Mouse (Mus musculus) lung, adult 18-20 months (tissue): Measurements from ENCODE around the gene Fgd3.
A peak's percentile ranks its signal among the peaks of the same experiment; 100 is the strongest.

ENCODE experiments used
- DNase-seq, 2 experiments: peaks; one replicate each; pipeline ENCODE4 v3.0.0; 2022; ENCODE audit warnings: mixed read lengths in 2 of 2

Fgd3 gene

DNA sequence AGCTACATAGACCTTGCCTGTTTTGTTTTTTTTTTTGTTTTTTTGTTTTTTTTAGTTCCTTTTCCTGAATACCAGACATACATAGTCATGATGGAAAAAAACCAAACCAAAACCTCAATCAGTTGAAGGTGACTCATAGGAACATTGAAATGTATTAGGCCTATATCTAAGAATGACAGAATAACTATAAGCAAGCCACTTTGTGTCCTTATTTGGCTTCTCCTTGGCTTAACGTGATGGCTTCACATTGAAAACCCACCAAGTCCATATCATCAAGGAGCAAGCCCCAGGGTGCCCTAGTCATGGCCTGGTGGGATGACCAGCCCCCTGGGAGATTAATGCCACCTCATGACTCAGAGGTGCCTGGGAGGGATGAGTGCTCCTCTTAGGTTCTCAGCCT is 19.3 kb downstream of the Fgd3 start:
- DNase-seq = no peak

DNA sequence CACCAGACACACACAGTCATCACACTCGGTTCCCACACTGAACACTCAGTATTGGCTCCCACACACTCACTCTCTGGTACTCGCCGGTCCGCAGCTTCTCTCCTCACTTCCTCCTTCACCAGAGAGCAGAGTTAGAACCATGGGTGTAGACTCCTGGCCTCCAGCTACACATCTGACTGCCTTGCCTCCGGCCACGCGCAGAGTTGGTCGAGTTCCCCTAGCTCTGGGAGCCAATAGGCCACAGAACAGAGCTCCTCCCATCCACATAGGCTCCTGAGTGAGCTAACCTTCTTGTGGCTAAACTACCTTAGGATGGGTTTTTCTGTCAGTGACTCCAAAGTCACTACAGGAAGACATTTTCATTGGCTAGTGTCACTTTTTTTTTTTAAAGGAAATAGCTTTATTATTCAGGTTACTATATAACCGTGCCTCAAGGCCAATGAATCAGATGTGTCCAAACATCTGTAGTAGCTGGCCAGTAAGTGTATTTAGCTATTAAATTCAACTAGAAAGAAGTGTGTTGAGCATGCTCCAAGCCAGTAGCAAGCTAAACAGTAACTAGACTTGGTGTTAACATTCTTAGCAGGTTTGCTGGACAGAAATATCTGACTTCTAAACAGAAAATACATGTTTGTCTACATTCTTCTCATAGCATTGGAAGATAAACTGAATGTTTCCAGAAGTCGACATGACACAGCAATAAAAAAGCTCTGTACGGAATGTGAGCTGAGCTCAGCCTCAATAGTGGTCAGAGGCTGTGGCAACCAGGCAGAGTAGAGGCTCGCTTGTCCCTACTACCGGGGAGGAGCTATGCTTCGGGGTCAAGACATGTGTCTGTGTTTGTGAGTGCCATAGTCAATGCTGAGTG is 21.4 kb downstream of the Fgd3 start:
- peak; percentile 30 to 31 for DNase-seq

DNA sequence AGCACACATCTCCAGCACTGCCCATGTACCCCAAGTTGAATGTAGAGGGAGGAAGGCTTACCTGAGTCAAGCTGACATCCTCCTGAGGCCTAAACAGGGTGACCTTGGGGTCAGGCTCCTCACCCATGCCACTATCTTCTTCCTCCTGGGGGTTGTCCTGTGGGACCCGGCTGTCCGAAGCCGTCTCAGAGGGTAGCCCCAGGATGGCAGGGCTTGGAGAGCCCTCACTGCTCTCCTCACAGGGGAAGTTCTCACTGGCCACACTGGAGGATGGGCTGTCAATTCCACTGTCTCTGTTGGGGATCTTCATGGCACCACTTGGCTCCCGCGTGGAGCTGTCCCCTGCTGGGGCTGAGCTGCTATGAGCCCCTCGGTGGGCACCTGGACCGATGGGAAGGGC is 23.8 kb downstream of the Fgd3 start:
- no peak for DNase-seq

DNA sequence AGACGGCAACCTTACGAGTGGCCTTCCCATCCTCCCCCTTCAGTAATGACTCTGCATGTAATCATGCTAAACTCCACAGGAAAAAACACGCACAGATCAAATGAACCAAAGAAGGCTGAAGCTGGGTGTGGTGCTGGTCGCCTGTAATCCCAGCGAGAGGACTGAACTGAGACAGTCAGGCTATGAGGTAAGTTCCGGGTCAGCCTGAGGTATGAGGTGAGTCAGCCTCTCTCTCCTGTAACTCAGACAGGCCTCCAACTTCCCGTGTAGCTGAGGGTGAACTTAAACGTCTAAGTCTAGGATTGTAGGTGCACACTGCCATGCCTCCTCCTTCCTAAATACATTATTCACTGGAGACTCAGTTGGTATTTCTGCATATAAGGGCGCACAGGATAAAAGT is 26.0 kb downstream of the Fgd3 start:
- DNase-seq = no peak

DNA sequence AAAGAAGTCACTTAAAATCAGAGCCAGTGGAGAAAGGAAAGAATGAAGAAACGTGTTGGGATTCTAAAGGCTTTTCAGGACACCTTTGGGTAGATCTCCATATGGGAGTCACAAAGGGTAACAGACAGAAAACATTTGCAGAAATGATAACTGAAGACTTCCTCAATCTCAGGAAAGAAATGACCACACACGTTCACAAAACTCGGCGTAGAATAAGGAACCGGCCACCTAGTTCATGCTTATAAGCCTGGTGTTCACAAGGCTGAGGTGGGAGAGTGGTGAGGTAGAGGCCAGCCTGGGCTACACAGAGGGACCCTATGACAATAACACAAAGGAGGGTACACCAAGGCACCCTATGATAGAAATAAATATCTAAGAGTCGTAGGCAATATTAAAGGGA is 28.2 kb downstream of the Fgd3 start:
- DNase-seq = no peak

DNA sequence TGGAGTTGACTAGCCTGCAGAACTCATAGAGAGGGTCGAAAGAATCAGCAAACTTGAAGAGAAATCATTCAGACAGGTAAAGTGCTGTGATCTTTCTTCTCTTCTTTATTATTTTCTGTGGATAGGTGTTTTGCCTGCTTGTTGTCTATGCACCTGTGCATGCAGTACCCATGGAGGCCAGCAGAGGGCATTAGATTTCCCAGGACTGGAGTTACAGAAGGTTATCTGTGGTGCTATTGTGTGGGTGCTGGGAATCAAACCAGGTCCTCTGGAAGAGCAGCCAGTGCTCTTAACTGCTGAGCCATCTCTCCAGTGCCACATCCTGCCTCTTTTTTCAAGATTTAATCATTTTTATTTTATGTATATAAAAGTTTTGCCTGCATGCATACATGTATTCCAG is 28.7 kb downstream of the Fgd3 start:
- DNase-seq = no peak

DNA sequence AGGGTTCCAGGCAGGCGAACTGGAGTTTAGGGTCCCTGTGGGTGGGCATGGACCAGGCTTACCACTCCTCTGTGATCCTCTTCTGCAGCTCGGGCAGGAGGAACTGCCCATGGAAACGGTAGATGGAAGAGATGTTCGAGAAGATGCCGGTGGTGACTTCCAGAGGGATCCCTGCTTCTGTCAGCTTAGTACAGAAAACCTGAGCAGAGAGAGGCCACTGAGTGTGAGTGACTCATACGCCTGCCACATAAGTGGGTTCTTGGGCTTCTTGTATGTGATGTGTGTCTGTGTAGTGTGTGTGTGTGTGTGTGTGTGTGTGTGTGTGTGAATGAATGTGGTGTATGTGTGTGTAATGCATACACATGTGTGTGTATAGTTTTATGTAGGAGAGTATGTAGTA is 32.9 kb downstream of the Fgd3 start:
- no peak for DNase-seq

DNA sequence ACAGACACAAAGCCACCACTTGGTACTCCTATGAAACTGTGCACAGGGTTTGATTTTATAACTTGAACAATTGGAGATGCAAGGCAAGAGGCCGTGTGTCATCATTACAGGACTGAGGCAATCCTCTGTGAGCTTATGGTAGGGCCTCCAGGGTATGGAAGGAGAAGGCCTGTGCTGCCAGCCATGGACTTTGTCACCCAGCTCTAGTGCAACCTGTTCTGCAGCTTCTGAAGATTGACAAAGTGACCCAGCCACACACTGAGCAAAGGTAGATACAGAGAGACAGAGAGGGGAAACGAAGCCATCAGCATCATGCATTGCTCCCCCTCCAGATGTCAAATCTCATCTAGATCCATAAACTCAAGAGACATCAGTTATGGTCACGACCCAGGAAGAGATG is 33.4 kb downstream of the Fgd3 start:
- DNase-seq = no peak

DNA sequence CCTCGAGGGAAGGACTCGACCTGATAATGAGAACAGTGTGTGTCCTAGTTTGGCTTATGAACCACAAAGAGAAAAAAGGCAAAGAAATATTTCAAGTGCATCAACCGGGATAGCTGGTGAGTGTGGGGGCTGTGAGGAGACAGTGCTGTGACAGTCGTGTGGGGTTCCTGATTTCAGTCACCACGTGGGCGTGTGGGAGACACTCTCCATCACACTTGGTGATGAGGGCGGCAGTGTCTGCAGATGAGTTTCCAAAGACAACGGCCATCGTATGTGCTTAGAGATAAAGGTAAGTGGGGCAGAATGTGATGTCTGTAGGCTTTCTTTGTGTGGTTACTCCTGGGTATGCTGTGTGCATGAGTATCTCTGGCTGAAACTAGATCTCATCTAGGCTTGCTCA is 36.4 kb downstream of the Fgd3 start:
- DNase-seq = no peak

DNA sequence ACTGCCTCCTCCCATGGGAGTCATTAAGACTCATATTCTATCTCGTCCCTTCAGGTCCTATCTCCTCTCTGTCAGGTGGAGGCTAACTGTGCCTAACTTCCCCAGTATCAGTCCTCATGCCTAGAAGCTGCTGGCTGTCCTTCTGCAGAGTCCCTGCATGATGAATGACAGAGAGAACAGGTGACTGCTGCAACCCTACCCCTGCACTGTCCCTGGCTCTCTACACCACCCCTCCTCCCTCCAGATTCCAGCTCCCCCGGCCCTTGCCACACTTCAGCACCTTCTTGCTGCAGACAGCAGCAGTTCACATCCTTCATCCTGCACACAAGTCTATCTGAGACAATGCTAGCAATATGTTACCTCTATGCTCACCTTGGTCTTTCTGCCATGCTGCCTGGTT is 37.9 kb downstream of the Fgd3 start:
- no peak for DNase-seq

DNA sequence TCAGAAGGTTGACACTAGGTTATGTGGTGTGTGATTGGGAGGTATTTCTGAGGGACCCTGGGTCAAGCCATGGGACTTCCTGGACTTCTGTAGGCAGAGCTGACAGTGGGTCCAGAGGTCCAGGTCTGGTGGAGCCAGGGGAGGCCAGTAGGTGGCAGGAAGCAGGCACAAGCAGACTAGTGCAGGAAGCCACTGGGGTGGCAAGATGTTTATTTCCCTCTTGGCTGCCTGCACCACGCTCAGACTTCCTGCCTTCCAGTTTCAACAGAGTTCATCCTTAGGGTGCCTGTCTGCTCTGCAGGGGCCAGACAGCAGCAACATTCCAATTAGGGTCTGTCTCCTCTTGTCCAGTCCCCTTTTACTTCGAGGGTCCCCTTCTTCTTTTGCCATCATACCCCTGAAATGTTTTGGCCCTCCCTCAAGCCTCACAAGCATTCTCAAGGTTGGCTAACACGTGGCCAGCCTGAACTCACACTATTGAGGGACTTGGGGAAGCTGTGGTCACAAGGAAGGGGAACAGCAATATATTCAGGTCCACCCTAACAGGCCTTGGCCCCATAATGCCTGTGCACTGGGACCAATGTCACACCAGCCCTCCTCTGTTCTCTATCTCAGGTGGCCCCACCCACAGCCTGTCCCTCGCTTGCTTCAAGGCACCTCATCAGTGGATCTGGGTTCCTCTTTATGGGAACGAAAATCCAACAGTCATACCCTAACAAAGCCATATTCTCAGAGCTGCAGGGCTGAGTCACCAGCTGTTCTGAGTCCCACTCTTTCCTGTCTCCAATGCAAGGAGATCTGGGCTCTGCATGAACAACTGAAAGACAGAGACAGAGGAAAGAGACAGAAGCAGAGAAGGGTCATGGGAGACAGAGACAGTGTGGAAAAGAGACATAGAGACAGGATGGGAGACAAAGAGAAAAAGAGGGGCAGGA is 48.0 kb downstream of the Fgd3 start:
- peak in 1 of 2 experiments; percentile 27 for DNase-seq

DNA sequence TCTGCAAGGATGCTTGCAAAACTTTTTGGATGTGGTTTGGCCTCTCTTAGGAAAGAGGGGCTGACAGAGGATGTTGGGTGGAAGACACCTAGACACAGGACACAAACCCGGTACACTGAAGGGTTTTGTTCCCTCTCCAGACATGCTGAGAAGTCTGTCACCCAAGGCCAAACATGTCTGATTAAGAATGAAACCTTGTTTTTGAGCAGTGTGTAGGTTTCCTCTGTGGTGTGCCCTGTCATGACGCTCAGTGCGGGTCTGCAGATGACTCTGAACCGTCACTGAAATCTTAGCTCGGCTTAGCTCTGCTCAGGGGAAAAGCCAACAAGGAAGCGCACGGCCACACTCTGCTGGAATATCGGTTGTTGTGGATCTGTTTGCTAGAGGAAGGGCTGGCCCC is 49.6 kb downstream of the Fgd3 start:
- no peak for DNase-seq

DNA sequence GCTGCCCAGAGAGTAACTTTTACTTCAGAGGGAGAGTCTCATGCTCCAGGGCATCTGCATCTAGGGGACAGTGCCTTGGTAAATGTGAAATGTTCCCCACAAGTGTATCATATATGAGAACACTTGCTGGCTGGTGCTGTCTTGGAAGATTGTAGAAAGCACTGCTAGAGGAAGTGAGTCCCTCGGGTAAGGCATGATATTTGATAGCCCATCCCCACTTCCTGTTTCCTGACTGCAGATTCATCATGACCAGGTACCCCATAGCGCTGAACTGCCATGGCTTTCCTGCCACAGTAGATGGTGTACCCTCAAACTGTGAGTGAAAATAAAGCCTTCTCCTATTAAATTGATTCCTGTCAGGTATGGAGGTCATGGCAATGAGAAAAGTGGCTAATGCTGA is 52.5 kb downstream of the Fgd3 start:
- DNase-seq = no peak

DNA sequence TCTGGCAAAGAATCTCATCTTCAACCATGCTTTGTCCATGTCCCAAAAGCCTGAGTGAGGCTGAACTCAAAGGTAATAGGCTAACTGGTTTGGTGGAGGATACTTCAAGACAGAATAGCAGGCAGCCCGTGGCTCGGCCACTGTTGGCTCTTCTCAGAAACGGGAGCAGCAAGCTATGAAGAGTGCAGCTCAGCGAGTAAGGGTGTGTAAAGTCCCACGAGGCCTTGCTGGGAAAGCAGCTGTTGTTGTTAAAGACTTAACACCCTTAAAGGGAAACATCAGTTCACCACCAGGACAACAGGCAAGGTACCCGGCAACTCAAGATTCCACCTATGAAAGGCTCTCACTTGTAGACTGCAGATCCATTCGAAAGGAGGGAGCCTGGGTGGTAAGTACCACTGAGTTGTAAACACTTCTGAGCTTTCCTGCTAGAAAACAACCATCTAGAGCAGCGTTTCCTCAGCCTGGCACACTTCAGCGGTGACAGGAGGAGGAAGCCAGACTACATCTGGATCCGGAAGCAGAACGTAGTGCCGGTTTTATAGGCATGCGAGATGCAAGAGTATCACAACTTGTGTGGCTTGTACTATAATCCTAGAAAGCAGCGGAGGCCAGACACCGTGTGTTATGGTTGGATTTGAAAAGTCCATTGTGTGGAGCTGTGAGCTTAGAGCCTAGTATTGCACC is 59.9 kb downstream of the Fgd3 start:
- DNase-seq = no peak

DNA sequence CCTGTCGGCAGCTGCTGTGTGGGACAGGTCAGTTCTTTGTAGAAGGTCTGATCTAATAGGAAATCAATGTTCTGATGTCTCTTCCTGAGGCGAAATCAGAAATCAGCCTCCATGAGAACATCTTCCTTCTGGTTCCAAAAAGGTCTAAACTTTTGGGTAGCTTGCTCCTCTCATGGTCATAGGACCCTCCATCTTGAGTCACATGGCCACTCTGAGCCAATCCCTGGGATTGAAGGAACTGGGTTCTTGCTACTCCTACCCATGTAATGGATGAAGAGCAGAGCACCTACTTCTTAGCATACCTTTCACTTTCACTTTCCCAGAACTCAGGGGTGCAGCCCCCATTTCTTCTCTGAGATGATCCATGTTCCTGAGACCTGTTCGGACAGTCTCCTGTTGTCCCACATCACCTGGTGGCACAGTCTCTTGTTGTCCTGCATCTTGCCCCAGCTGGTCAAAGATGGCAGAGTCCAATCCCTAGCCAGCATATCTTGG is 62.2 kb downstream of the Fgd3 start:
- no peak for DNase-seq

DNA sequence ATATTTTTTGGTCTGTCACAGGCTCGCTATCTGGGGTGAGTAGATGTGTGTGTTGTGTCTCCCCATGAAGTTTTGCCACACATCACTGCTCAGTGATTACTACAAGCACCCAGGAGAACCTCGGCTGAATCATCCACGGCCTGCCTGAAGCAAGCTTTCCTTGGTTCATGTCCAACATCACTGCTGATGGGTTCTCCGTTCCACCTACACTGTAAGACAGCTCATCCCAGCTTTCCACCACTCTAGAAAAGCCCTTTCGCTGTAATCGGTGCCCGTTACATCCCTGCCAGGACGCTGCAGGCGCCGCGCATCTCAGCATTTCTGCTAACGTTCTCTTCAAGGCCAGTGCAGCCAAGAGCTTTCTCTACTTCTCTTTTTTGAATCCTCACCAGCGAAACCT is 67.4 kb downstream of the Fgd3 start:
- DNase-seq = no peak

DNA sequence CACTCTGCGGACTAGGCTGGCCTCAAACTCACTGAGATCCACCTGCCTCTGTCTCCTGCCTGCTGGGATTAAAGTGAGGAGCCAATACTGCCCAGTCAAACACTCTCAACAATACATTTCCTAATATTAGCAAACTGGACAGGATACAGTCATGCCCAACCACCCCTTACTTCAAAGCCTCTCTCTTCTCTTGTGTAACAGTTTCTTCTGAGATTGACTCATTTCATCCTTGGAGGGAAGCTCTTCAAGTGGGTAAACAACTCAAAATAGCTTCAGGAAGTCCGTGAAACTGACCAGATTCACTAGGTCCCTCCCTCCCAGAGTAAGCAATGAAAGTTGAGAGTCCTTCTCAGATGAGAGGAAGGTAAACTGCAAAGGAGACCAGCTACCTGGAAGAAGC is 68.0 kb downstream of the Fgd3 start:
- DNase-seq = no peak

DNA sequence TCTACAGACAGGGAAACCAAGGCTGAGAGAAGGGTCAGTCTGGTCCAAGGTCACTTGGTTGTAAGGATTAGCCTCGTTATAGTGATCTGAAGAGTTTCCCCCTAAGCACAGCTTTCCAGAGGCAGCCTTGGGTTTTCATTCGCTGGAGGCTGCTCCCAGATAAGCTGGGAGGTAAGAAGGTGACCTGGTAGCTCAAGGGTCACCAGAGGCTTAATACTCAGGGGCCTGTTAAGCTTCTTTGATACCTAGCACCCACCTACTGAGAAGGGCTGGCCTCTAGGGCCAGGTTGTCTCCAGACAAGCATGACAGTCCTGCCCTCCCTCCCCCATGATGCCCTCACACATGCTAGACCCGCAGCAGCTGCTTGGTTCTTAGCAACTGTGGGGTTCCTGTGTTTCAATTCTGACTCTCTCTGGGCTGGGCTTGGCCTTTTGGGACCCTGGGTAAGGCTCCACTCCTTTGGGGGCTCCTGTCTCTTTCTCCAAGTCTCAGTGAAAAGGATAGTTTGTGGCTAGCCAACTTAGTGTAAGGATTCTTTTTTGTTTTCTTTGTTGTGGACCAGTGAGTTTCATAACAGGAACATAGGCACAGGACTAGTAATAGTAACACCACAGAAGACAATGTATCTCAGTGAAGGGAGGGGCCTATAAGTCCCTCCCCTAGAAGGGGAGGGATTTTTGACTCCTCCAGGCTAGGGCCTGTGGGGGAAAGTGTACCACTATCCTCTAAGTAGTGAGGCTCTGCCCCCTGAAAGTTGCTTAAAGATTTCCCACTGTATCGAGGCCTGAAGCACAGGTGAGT is 69.2 kb downstream of the Fgd3 start:
- no peak for DNase-seq

DNA sequence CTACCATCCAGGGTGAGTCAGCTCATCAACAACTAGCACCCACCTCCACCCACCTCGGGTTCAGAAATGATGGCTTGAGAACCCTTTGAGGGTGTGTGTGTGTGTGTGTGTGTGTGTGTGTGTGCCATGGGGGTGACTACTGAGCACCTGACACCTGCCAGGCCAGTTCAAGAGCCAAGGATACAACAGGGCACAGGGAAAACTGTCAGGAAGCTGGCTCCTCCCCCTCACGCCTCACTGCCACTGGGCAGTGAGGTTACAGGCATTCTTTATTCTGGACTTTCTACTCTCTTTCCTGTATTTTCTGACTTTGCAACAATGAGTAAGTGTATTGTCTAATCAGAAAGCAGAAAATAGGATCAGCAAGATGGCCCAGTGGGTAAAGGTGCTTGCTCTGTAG is 70.5 kb downstream of the Fgd3 start:
- DNase-seq = no peak

DNA sequence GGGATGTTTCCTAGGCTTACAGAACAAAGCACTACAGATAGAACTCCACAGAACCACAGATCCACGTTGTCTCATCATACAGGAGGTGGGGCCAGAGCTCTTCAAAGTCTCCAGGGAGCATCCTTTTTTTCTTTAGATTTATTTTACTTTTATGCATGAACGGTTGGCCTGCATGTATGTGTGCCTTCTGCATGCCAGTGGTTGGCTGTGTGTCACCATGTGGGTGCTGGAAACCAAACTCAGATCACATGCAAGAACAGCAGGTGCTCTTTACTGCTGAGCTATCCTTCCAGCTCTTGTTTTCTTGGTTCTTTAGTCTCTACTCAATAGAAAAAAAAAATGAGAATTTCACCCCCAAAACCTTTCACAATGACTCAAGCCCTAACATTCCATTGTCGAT is 71.2 kb downstream of the Fgd3 start:
- DNase-seq = no peak

DNA sequence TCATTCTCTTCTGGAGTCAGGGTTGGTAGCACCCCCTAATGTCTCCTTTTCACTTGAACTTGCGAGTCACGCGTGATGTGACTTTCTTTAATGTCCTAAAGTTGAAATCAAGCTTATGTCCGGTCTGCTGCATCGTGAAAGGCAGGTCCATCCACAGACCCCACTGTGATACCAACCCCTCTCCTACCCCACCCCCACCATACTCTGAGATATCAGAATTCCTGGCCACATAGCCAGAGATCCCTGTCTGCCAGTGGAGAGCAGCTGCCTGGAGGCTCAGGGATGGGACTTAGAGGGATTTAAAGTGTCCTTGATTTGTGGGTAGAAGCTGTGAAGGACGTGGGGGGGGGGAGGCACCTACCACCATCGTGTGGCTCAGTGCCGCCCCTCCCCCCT is 71.6 kb downstream of the Fgd3 start, which contains the start of gene Susd3:
Gene Susd3, minus strand, starts transcription at position 240 of the 396 bp plus-strand sequence.
- no peak for DNase-seq
